Mouse (Mus musculus) liver (tissue): ENCODE measurements at regions not wholly inside any gene's neighbourhood (a gene's known extent, or its start where the extent isn't known, plus 50 kb on each side); places are given as distances from the start of the nearest gene placed in this dataset.
"Not testable (repeated sequence)": the region's sequence is repeated elsewhere in the genome, so short reads cannot be mapped to it uniquely, and the experiment has no call there.

ENCODE experiments used
- DNase-seq: peaks from one replicate; pipeline ENCODE4 v3.0.0-alpha.2; 2020; ENCODE audit warnings: mixed read lengths

DNA sequence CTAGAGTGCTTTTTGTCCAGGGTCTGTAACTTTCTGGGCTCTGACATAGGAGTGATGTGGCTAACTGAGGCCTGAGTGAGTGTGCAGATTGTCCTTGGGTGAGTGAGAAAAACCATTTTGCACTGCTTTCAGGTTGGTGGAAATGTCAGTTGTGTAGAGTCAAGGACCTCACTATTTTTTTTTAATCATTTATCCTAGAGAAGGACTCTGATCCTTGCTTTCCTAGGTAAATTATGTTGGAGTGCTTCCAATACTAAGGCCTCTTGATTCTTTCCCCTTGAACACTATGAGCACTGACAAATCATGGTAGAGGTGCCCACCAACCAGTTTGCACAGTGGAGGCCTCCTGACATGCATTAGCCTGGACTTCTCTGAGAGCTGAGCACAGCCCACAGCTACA is 233.6 kb downstream of the Utp18 start:
- DNase-seq: not testable (repeated sequence)
